In the genomic region with DNA sequence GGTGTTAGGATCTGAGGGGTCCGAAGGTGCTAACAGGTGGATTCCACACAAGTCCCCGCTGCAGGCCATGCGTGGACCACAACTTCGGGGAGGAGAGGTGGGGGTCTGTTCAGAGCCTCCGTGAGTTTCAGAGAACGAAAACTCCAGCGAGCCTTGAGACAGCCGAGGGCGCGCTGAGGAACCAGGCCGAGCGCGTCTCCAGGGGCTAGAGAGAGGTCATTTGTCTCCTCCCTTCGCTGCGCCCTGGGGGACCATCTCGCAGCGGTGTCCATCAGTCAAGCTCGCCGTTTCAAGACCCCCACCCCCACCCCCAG, we compare ENCODE assay signal across 9 mouse cellular contexts.
A peak's percentile ranks its signal among the peaks of the same experiment; 100 is the strongest.
DNase-seq lines count a peak whose midpoint lies in the region; ATAC-seq lines count a peak whose summit lies in the region.
"Had no signal": no experiment of that assay in that cellular context is flagged by ENCODE, and none has a peak within 500 bp of the region (broad histone marks: within the 10 kb centered on the region; RNA-seq: fewer than 3 reads in every experiment).

No protein-coding gene starts in this region.

- H3K9ac ChIP-seq in heart, embryonic 15.5 days: no peak overlapping the region
- no peak overlapping the region for H3K9ac ChIP-seq in embryonic facial prominence, embryonic 13.5 days
- H3K9ac ChIP-seq in intestine, embryonic 15.5 days: no peak overlapping the region
- peak overlapping the region; percentile 63 for H3K9ac ChIP-seq in neural tube, embryonic 11.5 days (ENCODE audit: low read length)

- no peaks in the 10 kb centered on the region for H3K36me3 ChIP-seq in heart, embryonic 15.5 days
- H3K36me3 ChIP-seq in embryonic facial prominence, embryonic 13.5 days: no peaks in the 10 kb centered on the region
- no peaks in the 10 kb centered on the region for H3K36me3 ChIP-seq in intestine, embryonic 15.5 days
- no peaks in the 10 kb centered on the region for H3K36me3 ChIP-seq in neural tube, embryonic 11.5 days (ENCODE audit: control insufficient read depth, insufficient read depth, low read length)

- 2% methylated on average over 19 of the region's 19 CpGs for WGBS in heart, embryonic 15.5 days
- under 1% methylated on average over 19 of the region's 19 CpGs for WGBS in embryonic facial prominence, embryonic 13.5 days
- 2% methylated on average over 19 of the region's 19 CpGs for WGBS in intestine, embryonic 15.5 days
- WGBS in neural tube, embryonic 11.5 days: under 1% methylated on average over 19 of the region's 19 CpGs

- H3K9me3 ChIP-seq in heart, embryonic 15.5 days (replicated peaks): no peaks in the 10 kb centered on the region
- no peaks in the 10 kb centered on the region for H3K9me3 ChIP-seq in embryonic facial prominence, embryonic 13.5 days
- no peaks in the 10 kb centered on the region for H3K9me3 ChIP-seq in intestine, embryonic 15.5 days
- H3K9me3 ChIP-seq in neural tube, embryonic 11.5 days (ENCODE audit: control insufficient read depth, low read length): no peaks in the 10 kb centered on the region

- peak overlapping the region; percentile 10; the same call in 1 of the 2 replicates for H3K4me3 ChIP-seq in heart, embryonic 15.5 days
- peak overlapping the region; percentile 24 for H3K4me3 ChIP-seq in embryonic facial prominence, embryonic 13.5 days
- H3K4me3 ChIP-seq in intestine, embryonic 15.5 days (replicated peaks): peak overlapping the region; percentile 16
- H3K4me3 ChIP-seq in neural tube, embryonic 11.5 days (ENCODE audit: low read depth, low read length): peak overlapping the region; percentile 38

- H3K27me3 ChIP-seq in heart, embryonic 15.5 days: peaks cover 87% of the 10 kb centered on the region
- peaks cover 85% of the 10 kb centered on the region for H3K27me3 ChIP-seq in embryonic facial prominence, embryonic 13.5 days
- H3K27me3 ChIP-seq in intestine, embryonic 15.5 days (replicated peaks): peaks cover 44% of the 10 kb centered on the region
- H3K27me3 ChIP-seq in neural tube, embryonic 11.5 days (ENCODE audit: control insufficient read depth, insufficient read depth, low read length): peaks cover 25% of the 10 kb centered on the region

- no peak for DNase-seq in heart, postnatal 10 days
- no peak for DNase-seq in neural tube, embryonic 11.5 days (ENCODE audit: low spot score)
- DNase-seq in right cerebral cortex, postnatal 14 days: no peak
- no peak for DNase-seq in thymus, postnatal 25 days
- DNase-seq: adrenal gland, adult 2 months had no signal

- no peak for ATAC-seq in heart, embryonic 15.5 days (replicated peaks; ENCODE audit: insufficient number of reproducible peaks, insufficient read depth, low FRiP score, low read depth)
- ATAC-seq in embryonic facial prominence, embryonic 13.5 days (ENCODE audit: insufficient number of reproducible peaks, insufficient read depth, low FRiP score, low TSS enrichment, low read depth): no peak
- ATAC-seq in intestine, embryonic 15.5 days: no peak
- 0 out of 2 replicates have a peak, but pooled peaks have one; percentile 29 for ATAC-seq in neural tube, embryonic 11.5 days (ENCODE audit: insufficient read depth, low FRiP score, low TSS enrichment)
- no peak for ATAC-seq in frontal cortex, adult (ENCODE audit: low TSS enrichment)

- 0 out of 2 replicates have a peak overlapping the region, but pooled peaks have one; percentile 8 for H3K4me2 ChIP-seq in heart, embryonic 15.5 days
- H3K4me2 ChIP-seq in embryonic facial prominence, embryonic 13.5 days: peak overlapping the region; percentile 51
- peak overlapping the region; percentile 47 for H3K4me2 ChIP-seq in intestine, embryonic 15.5 days (replicated peaks)
- peak overlapping the region; percentile 60 for H3K4me2 ChIP-seq in neural tube, embryonic 11.5 days (ENCODE audit: low read depth)

- H3K4me1 ChIP-seq in heart, embryonic 15.5 days (replicated peaks): peaks cover 14% of the 10 kb centered on the region; the same call in 1 of the 2 replicates
- H3K4me1 ChIP-seq in embryonic facial prominence, embryonic 13.5 days: peaks cover 25% of the 10 kb centered on the region
- peaks cover 15% of the 10 kb centered on the region for H3K4me1 ChIP-seq in intestine, embryonic 15.5 days (replicated peaks)
- H3K4me1 ChIP-seq in neural tube, embryonic 11.5 days (ENCODE audit: control insufficient read depth, insufficient read depth, low read length): peaks cover 21% of the 10 kb centered on the region

- H3K27ac ChIP-seq in heart, embryonic 15.5 days: no peak overlapping the region
- H3K27ac ChIP-seq in embryonic facial prominence, embryonic 13.5 days: no peak overlapping the region
- no peak overlapping the region for H3K27ac ChIP-seq in intestine, embryonic 15.5 days
- peak overlapping the region; percentile 53; the same call in 1 of the 2 replicates for H3K27ac ChIP-seq in neural tube, embryonic 11.5 days (ENCODE audit: low read depth, low read length)

- intact Hi-C loops in heart, postnatal 10 days (cut with DNase I): no loop called here

Comparison
In these comparisons a context has a peak if more than half of its experiments do, and no peak if none do; other contexts are left out.
1. H3K4me2 ChIP-seq: peak in every context shown above with its lines; median percentile 60 in neural tube, embryonic 11.5 days; 51 in embryonic facial prominence, embryonic 13.5 days; 47 in intestine, embryonic 15.5 days; 8 in heart, embryonic 15.5 days.